Mouse (Mus musculus) cerebellum, adult 18-20 months (tissue): ENCODE data around the gene Zfp618.

ENCODE experiments used
- DNase-seq, 2 experiments: peaks; one replicate each; pipeline ENCODE4 v3.0.0; 2021

Zfp618 gene

GRCm38 (mm10) chr4:62999321-62999720 lies 33.9 kb downstream of the Zfp618 start:
- no peak for DNase-seq

GRCm38 (mm10) chr4:62999916-63000315 lies 34.5 kb downstream of the Zfp618 start:
- DNase-seq: no peak

GRCm38 (mm10) chr4:63000316-63001055 lies 35.1 kb downstream of the Zfp618 start:
- no peak for DNase-seq

- no peak for DNase-seq
Measured at GRCm38 (mm10) chr4:63002386-63002785, 37.0 kb downstream of the Zfp618 start.

GRCm38 (mm10) chr4:63004519-63004918 lies 39.1 kb downstream of the Zfp618 start:
- DNase-seq: no peak

DNA sequence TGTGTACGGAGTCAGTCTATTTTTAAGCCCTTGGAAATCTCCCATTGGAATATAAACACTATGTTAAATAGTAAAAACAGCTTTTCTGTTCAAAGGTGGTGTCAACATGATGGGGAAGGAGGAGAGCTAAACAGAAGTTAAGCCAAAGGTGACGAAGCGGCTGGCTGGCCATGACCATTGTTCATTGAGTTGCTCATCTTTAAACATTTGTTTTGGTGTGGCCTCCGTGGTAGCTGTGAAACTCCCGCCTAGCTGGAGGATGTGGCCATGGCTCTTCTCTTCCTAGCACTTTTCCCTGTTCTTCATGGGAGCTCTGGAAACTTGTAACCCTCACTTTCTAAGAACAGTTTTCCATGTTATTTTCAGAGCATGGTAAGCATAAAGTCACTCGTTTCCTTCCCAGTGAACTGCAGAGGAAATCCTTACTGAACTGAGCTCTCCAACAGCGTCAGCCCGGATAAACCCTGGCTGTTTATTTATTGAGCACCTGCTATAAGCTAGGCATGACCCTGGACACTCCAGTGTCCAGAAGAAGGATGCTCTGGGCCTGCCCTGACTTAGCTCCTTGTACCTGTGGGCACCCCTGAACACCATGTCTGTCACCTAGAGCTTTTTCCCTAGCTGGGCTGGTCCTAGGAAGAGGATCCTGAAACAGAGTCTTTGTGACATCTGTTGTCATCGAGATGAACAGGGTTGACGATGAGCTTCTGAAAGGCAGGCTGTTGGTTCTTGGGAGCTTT lies 40.2 kb downstream of the Zfp618 start:
- DNase-seq: no peak

- DNase-seq: no peak
Measured at GRCm38 (mm10) chr4:63006198-63007155, 41.1 kb downstream of the Zfp618 start.

- DNase-seq: no peak
Measured at GRCm38 (mm10) chr4:63008206-63008605, 42.8 kb downstream of the Zfp618 start.

DNA sequence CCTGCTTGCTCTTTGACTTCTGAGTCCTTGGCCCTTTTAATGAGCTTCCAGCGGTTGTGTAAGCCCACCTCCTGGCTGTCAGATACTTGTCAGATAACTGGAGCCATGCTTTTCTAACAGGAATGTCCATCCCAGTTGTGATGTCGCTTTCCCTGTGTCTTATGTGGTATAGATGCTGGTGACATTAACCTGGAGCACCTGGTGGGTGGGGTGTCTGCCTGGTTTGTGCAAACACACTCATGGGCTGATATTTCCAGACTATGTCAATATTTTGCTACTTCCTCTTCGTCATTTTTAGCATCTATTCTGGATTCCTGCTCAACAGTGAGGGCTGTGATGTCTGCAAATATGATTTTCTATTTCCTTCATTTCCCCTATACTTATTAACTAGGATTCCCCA lies 43.4 kb downstream of the Zfp618 start:
- no peak for DNase-seq

- no peak for DNase-seq
Measured at GRCm38 (mm10) chr4:63009821-63010220, 44.4 kb downstream of the Zfp618 start.

GRCm38 (mm10) chr4:63010226-63010625 lies 44.9 kb downstream of the Zfp618 start:
- peak; percentile 24 to 34 for DNase-seq

DNA sequence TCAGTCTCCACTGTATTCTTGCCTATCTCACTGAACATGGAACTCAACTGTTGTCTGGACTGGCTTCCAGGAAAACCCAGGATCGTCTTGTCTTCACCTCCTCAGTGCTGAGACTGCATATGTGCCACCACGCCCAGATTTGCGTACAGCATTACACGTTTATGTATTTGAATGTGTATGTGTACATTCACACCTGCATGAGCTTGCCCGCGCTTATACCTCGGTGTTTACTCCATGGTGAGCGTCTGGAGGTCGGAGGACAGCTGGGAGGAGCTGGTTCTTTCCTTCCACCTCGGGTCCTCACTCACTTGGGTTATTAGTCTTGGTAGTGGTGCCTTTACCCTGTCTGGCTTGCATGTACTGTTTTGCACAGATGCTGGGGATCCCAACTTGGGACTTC lies 53.2 kb downstream of the Zfp618 start:
- no peak for DNase-seq

GRCm38 (mm10) chr4:63019428-63019858 lies 54.1 kb downstream of the Zfp618 start:
- DNase-seq: no peak

GRCm38 (mm10) chr4:63021034-63021700 lies 55.8 kb downstream of the Zfp618 start:
- no peak for DNase-seq

DNA sequence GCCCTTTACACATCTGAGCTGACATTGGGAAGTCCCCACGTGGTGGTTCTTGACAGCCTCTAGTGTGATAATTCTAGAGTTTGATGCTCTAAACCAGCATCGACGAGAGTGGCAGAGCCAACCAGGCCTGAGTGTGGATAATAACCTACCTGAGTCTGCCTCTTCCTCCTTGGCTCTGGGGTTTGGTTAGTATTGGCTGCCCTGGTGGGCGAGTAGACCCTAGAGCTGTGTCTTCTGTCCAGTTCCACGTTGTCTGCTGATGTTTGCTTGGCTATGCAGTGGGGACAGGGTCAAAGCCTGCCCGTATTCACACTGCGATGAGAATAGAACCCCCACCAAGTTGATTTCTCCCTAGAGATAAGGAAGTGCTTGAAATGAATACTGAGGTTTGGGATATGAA lies 58.1 kb downstream of the Zfp618 start:
- no peak for DNase-seq

DNA sequence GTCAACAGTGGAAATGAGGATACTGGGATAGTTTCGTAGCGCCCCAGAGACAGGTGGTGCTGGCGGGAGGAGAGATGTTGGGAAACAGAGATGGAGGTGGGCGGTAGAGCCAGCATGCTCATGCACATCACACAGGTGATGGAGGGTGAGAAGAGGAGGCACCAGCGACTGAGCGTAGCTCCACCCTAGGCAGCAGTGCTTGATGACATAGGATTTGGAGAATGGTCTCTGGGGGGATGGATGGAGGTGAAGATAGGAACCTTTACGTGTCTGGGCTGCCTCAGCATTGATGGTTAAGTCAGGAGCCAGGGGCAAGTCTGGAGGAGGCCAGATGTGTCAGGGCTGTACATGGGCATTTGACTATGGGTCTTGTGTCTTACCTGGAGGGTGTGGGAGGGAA lies 58.7 kb downstream of the Zfp618 start:
- no peak for DNase-seq

DNA sequence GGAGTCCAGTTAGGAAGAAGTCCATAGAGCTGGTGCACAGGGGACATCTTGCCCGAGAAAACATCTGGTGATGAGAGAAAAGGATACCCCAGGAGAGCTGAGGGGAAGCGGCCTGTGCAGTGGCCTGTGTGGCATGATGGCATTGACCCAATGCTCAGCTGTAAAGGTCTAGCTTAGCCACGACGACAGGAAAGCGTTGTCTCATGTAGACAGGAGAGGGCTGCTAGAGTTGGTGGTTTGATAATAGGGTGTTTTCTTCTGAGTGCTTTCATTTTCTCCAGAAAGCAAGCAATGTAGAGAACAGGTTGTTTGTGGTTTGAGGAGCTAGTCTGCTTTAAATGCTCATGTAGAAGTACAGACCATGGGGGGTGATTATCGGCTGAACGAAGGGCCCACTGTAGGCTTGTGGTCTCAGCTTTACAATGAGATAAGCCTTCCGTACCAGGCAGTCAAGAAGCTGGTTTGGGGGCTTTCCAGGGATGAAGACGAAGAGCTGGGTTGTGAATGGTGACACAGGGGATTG lies 59.4 kb downstream of the Zfp618 start:
- DNase-seq: no peak

DNA sequence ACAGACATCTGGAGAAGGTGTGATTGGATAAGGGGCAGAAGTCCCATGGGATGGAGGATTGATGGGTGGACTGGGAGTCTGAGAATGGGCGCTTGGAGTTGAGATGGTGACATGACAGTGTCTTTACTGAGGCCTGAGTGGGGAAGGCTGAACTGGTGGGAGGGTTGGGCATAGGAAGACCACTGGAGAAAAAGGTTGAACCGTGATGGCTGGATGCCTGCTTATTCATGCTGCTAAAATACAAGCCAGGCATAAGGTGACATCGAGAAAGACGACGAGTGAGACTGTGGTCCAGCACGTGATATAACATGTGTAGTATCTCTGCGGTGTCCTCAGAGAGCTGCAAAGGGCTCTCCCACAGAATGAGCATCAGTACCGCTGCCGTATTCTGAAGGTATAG lies 59.9 kb downstream of the Zfp618 start:
- no peak for DNase-seq

GRCm38 (mm10) chr4:63026286-63026685 lies 60.9 kb downstream of the Zfp618 start:
- no peak for DNase-seq

DNA sequence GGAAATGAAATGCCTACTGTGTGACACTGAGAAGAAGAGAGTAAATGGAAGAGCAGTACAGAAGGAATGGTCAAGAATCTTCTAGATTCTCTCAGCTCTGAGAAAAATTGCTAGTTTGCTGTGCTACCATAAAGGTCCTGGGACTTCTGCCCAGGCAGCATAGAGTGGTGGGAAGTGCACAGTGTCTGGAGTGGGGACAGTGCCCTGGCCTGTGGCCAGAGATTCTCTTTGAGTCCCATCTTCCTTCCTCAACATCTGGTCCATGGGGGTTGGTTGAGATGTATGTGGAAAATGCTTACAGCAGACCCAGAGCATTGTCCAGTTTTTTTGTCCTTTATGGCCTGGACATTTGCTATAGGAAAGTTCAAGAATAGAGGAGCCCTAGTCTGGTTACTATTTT lies 62.1 kb downstream of the Zfp618 start:
- DNase-seq: no peak

GRCm38 (mm10) chr4:63030157-63030556 lies 64.8 kb downstream of the Zfp618 start:
- no peak for DNase-seq

GRCm38 (mm10) chr4:63031240-63031639 lies 65.9 kb downstream of the Zfp618 start:
- DNase-seq: no peak
